Mouse (Mus musculus): ENCODE measurements around the gene Dynlrb1. TPM values are rescaled to one million over a fixed set of nuclear protein-coding genes. Genes with fewer than 3 reads are reported as not detected.

Dynlrb1 gene
- total RNA-seq (2014; rRNA removed) (310 and 492 TPM in 2 replicates), polyA plus RNA-seq (2015; fragmentation: Nextera tagmentation; extraction: Ambion mirVana) (790 and 1,004 TPM in 2 replicates)

- ATAC-seq (peak; percentile 100), DNase-seq (peak; percentile 99)
- Histone ChIP-seq H3K4me1 (ENCODE audit: insufficient read depth) (peaks cover 19% of the 10 kb centered on the region), H3K4me3 (ENCODE audit: low read depth, low read length) (peak within 1 kb of the TSS; percentile 89), H3K9ac (peak within 1 kb of the TSS; percentile 86), H3K4me2 (ENCODE audit: low read depth) (peak within 1 kb of the TSS; percentile 74), H3K36me3 (ENCODE audit: insufficient read depth) (no peaks in the 10 kb centered on the region), H3K9me3 (ENCODE audit: low read length) (no peaks in the 10 kb centered on the region), H3K27me3 (ENCODE audit: insufficient read depth, low read length) (no peaks in the 10 kb centered on the region), H3K27ac (ENCODE audit: low read depth, low read length) (peak within 1 kb of the TSS; percentile 87)
- no peak; the same call in 1 of the 2 replicates for TF ChIP-seq CTCF (IDR thresholded peaks at IDR 0.05; ENCODE audit: low read depth)
- 1% methylated on average over 50 of the region's 50 CpGs for WGBS
These were observed at the start of gene Dynlrb1 for GRCm38 (mm10) chr2:155236362-155236992. Dynlrb1 (plus strand) TSS chr2:155236533.

- Histone ChIP-seq H3K9ac (no peak overlapping the region), H3K4me2 (ENCODE audit: low read depth) (no peak overlapping the region), H3K4me3 (ENCODE audit: low read depth, low read length) (no peak overlapping the region), H3K9me3 (ENCODE audit: low read length) (no peaks in the 10 kb centered on the region), H3K36me3 (ENCODE audit: insufficient read depth) (peaks cover 52% of the 10 kb centered on the region), H3K27me3 (ENCODE audit: insufficient read depth, low read length) (no peaks in the 10 kb centered on the region), H3K27ac (ENCODE audit: low read depth, low read length) (no peak overlapping the region), H3K4me1 (ENCODE audit: insufficient read depth) (no peaks in the 10 kb centered on the region)
- peak; percentile 65 for TF ChIP-seq CTCF (IDR thresholded peaks at IDR 0.05; ENCODE audit: low read depth)
- peak; percentile 15 for DNase-seq
- 76% methylated on average over 2 of the region's 2 CpGs for WGBS
- no peak; the same call in 1 of the 2 replicates for ATAC-seq
These were observed 28.9 kb upstream of the Dynlrb1 start for GRCm38 (mm10) chr2:155207419-155207818.

- no peak for TF ChIP-seq CTCF (IDR thresholded peaks at IDR 0.05; ENCODE audit: low read depth)
- Histone ChIP-seq H3K4me3 (ENCODE audit: low read depth, low read length) (no peak overlapping the region), H3K27ac (ENCODE audit: low read depth, low read length) (no peak overlapping the region), H3K9ac (no peak overlapping the region), H3K4me1 (ENCODE audit: insufficient read depth) (no peaks in the 10 kb centered on the region), H3K4me2 (ENCODE audit: low read depth) (no peak overlapping the region), H3K9me3 (ENCODE audit: low read length) (no peaks in the 10 kb centered on the region), H3K36me3 (ENCODE audit: insufficient read depth) (peaks cover 61% of the 10 kb centered on the region), H3K27me3 (ENCODE audit: insufficient read depth, low read length) (no peaks in the 10 kb centered on the region)
- ATAC-seq: no peak
- 90% methylated on average over 2 of the region's 2 CpGs for WGBS
- no peak for DNase-seq
These were observed 13.2 kb upstream of the Dynlrb1 start for GRCm38 (mm10) chr2:155223145-155223544.

GRCm38 (mm10) chr2:155224721-155225120 is 11.6 kb upstream of the Dynlrb1 start:
- Histone ChIP-seq H3K36me3 (ENCODE audit: insufficient read depth) (peaks cover 60% of the 10 kb centered on the region), H3K9ac (no peak overlapping the region), H3K4me1 (ENCODE audit: insufficient read depth) (no peaks in the 10 kb centered on the region), H3K27me3 (ENCODE audit: insufficient read depth, low read length) (no peaks in the 10 kb centered on the region), H3K9me3 (ENCODE audit: low read length) (no peaks in the 10 kb centered on the region), H3K4me3 (ENCODE audit: low read depth, low read length) (no peak overlapping the region), H3K4me2 (ENCODE audit: low read depth) (no peak overlapping the region), H3K27ac (ENCODE audit: low read depth, low read length) (no peak overlapping the region)
- 91% methylated on average over 7 of the region's 7 CpGs for WGBS
- TF ChIP-seq CTCF (IDR thresholded peaks at IDR 0.05; ENCODE audit: low read depth): no peak
- DNase-seq: no peak
- no peak for ATAC-seq

GRCm38 (mm10) chr2:155235746-155236361 is 479 bp upstream of the Dynlrb1 start:
- TF ChIP-seq CTCF (IDR thresholded peaks at IDR 0.05; ENCODE audit: low read depth): no peak
- ATAC-seq (peak; percentile 92), DNase-seq (no peak)
- peak overlapping the region; percentile 59 for H3K4me2 ChIP-seq (ENCODE audit: low read depth)
- H3K27ac ChIP-seq (ENCODE audit: low read depth, low read length): peak overlapping the region; percentile 87
- peak overlapping the region; percentile 86 for H3K9ac ChIP-seq
- H3K36me3 ChIP-seq (ENCODE audit: insufficient read depth): no peaks in the 10 kb centered on the region
- no peaks in the 10 kb centered on the region for H3K27me3 ChIP-seq (ENCODE audit: insufficient read depth, low read length)
- H3K4me3 ChIP-seq (ENCODE audit: low read depth, low read length): peak overlapping the region; percentile 89
- H3K9me3 ChIP-seq (ENCODE audit: low read length): no peaks in the 10 kb centered on the region
- H3K4me1 ChIP-seq (ENCODE audit: insufficient read depth): peaks cover 19% of the 10 kb centered on the region
- 3% methylated on average over 13 of the region's 13 CpGs for WGBS

DNA sequence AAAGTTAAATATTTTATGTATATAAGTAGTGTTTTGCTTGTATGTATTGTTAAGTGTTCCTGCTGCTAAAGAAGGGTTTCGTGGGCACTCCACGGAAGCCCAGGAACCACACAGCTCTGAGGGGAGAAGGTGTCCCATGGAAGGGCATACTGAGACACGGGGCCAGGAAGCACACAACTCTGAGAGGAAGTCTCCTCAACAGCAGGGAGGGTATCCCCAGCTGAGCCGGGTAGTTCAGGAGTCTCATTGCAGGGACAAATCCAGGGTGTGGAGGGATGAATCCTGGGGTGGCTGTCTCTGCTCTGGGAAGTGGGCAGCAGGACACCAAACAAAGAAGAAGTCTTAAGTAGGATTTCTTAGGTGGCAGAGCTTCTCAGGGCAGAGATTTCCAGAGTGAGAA is 943 bp downstream of the Dynlrb1 start:
- Histone ChIP-seq H3K27ac (ENCODE audit: low read depth, low read length) (peak overlapping the region; percentile 21; the same call in 1 of the 2 replicates), H3K4me3 (ENCODE audit: low read depth, low read length) (peak overlapping the region; percentile 89), H3K9ac (peak overlapping the region; percentile 86), H3K36me3 (ENCODE audit: insufficient read depth) (no peaks in the 10 kb centered on the region), H3K27me3 (ENCODE audit: insufficient read depth, low read length) (no peaks in the 10 kb centered on the region), H3K4me1 (ENCODE audit: insufficient read depth) (peaks cover 19% of the 10 kb centered on the region), H3K4me2 (ENCODE audit: low read depth) (peak overlapping the region; percentile 74), H3K9me3 (ENCODE audit: low read length) (no peaks in the 10 kb centered on the region)
- WGBS: 19% methylated on average over 4 of the region's 4 CpGs
- no peak for TF ChIP-seq CTCF (IDR thresholded peaks at IDR 0.05; ENCODE audit: low read depth)
- no peak for ATAC-seq
- no peak for DNase-seq

GRCm38 (mm10) chr2:155240915-155241314 is 4.6 kb downstream of the Dynlrb1 start:
- TF ChIP-seq CTCF (IDR thresholded peaks at IDR 0.05; ENCODE audit: low read depth): no peak
- DNase-seq: no peak
- Histone ChIP-seq H3K9ac (no peak overlapping the region), H3K4me2 (ENCODE audit: low read depth) (no peak overlapping the region), H3K4me3 (ENCODE audit: low read depth, low read length) (no peak overlapping the region), H3K4me1 (ENCODE audit: insufficient read depth) (peaks cover 14% of the 10 kb centered on the region), H3K9me3 (ENCODE audit: low read length) (no peaks in the 10 kb centered on the region), H3K27ac (ENCODE audit: low read depth, low read length) (no peak overlapping the region), H3K36me3 (ENCODE audit: insufficient read depth) (peaks cover 34% of the 10 kb centered on the region), H3K27me3 (ENCODE audit: insufficient read depth, low read length) (no peaks in the 10 kb centered on the region)
- whole genome bisulfite sequencing: 85% methylated on average over 4 of the region's 4 CpGs
- no peak for ATAC-seq
